Mouse (Mus musculus): Measurements from ENCODE around the gene Umod. TPM values are rescaled to one million over a fixed set of nuclear protein-coding genes. Genes with fewer than 3 reads are reported as not detected.

Umod gene
- total and polyA plus RNA-seq, 3 experiments: not detected

DNA sequence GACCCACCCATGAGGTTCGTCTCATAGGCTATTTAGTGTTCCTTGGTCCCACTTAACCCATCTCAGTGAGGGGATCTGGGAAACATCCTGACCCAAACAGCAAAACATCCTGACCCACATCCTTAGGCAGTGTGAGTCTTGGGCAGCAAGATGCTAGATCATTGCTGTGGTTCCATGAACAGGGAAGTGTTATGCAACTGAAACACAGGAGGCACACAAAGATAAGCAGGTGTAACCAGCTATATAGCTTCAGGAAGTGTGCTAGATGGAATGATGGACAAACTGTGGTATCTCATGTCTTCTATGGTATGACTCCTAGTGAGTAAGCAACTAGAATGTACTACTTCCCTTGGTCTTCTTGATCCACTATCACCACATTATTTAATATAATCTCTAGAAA, 37.1 kb downstream of the Umod start:
- Histone ChIP-seq H3K36me3 (replicated peaks in 1 of 2; ENCODE audit: control insufficient read depth in 1 of 2, insufficient read depth in 1 of 2, low read length in 1 of 2) (no peaks in the 10 kb centered on the region), H3K79me2 (replicated peaks; ENCODE audit: control insufficient read depth, extremely low read depth, insufficient read depth, poor library complexity, severe bottlenecking) (no peaks in the 10 kb centered on the region), H3K27me3 (replicated peaks) (peaks cover 48% of the 10 kb centered on the region), H3K4me1 (ENCODE audit: control insufficient read depth in 1 of 2, insufficient read depth in 2 of 2) (peaks cover 0 to 11% of the 10 kb centered on the region in 2 experiments; a peak in 2 of 4 replicates), H3K9ac (ENCODE audit: insufficient read depth, low read depth) (no peak overlapping the region), H3K27ac (ENCODE audit: insufficient read depth, low read depth) (no peak overlapping the region), H3K4me3 (replicated peaks in 1 of 3; ENCODE audit: low read depth in 2 of 3, low read length in 2 of 3, poor library complexity in 1 of 3) (no peak overlapping the region), H3K4me2 (ENCODE audit: insufficient read depth, low read depth, poor library complexity, severe bottlenecking) (no peak overlapping the region), H3K9me3 (replicated peaks; ENCODE audit: low read length) (no peaks in the 10 kb centered on the region)
- DNase-seq (ENCODE audit: extremely low read depth): no peak
- in situ Hi-C loops (cut with MboI; ENCODE audit: low pct_ligation_motif_present, low pct_unique_long_range_greater_than_20kb, low sequenced_read_pairs) (no loop called here), dilution Hi-C loops (cut with MboI; ENCODE audit: extremely low pct_ligation_motif_present, extremely low pct_unique_long_range_greater_than_20kb, low sequenced_read_pairs) (no loop called here)
- no peak for TF ChIP-seq ETS1 (conservative IDR thresholded peaks at IDR 0.05; ENCODE audit: low read depth, low read length)
- TF ChIP-seq NELFE (IDR thresholded peaks at IDR 0.05; ENCODE audit: low read depth, low read length): no peak

DNA sequence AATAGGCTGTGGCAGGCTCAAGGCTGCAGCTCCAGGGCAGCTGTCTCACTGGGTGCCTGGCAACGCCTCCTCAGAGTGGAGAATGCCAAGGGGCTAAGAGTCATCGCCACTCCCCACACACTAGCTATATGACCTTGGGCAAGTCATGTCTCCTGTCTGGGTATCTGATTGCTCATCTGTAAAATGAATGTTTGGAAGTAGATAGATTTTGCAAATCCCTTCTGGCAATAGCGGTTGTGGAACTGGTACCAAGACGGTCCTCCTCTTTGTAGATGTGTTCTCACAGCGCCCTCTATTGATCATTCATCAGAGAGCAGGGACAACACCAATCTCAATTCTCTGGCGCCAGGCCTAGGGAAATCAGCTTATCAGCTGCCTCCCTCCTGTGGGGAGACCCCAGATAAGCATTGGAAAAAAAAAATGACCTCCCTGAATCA, 51.9 kb downstream of the Umod start:
- dilution Hi-C loops (cut with MboI; ENCODE audit: extremely low pct_ligation_motif_present, extremely low pct_unique_long_range_greater_than_20kb, low sequenced_read_pairs): no loop called here
- DNase-seq (ENCODE audit: extremely low read depth): peak; percentile 61
- H3K27ac ChIP-seq (ENCODE audit: insufficient read depth, low read depth): no peak overlapping the region
- no peak overlapping the region for H3K4me2 ChIP-seq (ENCODE audit: insufficient read depth, low read depth, poor library complexity, severe bottlenecking)
- no peaks in the 10 kb centered on the region for H3K36me3 ChIP-seq (replicated peaks in 1 of 2; ENCODE audit: control insufficient read depth in 1 of 2, insufficient read depth in 1 of 2, low read length in 1 of 2)
- in situ Hi-C loops (cut with MboI; ENCODE audit: low pct_ligation_motif_present, low pct_unique_long_range_greater_than_20kb, low sequenced_read_pairs): loop anchor here (10.0 kb wide), 1 partner anchor 412 kb away; no protein-coding TSS in a partner anchor
- H3K4me1 ChIP-seq (ENCODE audit: control insufficient read depth in 1 of 2, insufficient read depth in 2 of 2): no peaks in the 10 kb centered on the region
- TF ChIP-seq CTCF (conservative IDR thresholded peaks at IDR 0.05 in 1 of 2, IDR thresholded peaks at IDR 0.05 in 1 of 2; ENCODE audit: low read depth in 2 of 2, low read length in 2 of 2): peak; percentile 63 to 85; a peak in 3 of 4 replicates
- peak; percentile 56 for TF ChIP-seq SMC3 (IDR thresholded peaks at IDR 0.05; ENCODE audit: low read depth, low read length)
- no peak for TF ChIP-seq ZC3H11A (IDR thresholded peaks at IDR 0.05; ENCODE audit: low read depth, low read length)
- TF ChIP-seq RAD21 (IDR thresholded peaks at IDR 0.05; ENCODE audit: low read depth, low read length): peak; percentile 86
- no peaks in the 10 kb centered on the region for H3K9me3 ChIP-seq (replicated peaks; ENCODE audit: low read length)
- H3K27me3 ChIP-seq (replicated peaks): peaks cover 72% of the 10 kb centered on the region
- no peak overlapping the region for H3K9ac ChIP-seq (ENCODE audit: insufficient read depth, low read depth)
- no peaks in the 10 kb centered on the region for H3K79me2 ChIP-seq (replicated peaks; ENCODE audit: control insufficient read depth, extremely low read depth, insufficient read depth, poor library complexity, severe bottlenecking)
- H3K4me3 ChIP-seq (replicated peaks in 1 of 3; ENCODE audit: low read depth in 2 of 3, low read length in 2 of 3, poor library complexity in 1 of 3): no peak overlapping the region

DNA sequence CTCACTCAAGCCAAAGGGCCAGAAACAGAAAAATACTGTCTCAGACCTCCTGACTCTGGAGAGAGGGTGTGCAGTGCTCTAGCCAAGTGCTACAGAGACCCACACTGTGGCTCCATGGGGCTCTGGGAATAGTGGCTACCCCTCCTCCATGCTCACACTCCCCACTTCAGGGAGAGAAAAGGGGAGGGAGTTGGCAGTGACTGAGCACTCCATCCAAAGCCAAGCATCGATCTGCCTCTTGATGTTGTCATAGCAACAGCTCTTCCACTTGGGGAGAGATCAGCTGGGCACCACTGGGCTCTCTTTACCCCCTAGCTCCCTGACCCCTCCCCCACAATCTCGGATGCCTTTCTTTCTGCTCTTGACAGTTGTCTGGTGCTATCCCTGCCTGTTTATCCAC, 58.4 kb downstream of the Umod start:
- Histone ChIP-seq H3K79me2 (replicated peaks; ENCODE audit: control insufficient read depth, extremely low read depth, insufficient read depth, poor library complexity, severe bottlenecking) (no peaks in the 10 kb centered on the region), H3K4me2 (ENCODE audit: insufficient read depth, low read depth, poor library complexity, severe bottlenecking) (no peak overlapping the region), H3K4me1 (ENCODE audit: control insufficient read depth in 1 of 2, insufficient read depth in 2 of 2) (no peaks in the 10 kb centered on the region), H3K9me3 (replicated peaks; ENCODE audit: low read length) (no peaks in the 10 kb centered on the region), H3K36me3 (replicated peaks in 1 of 2; ENCODE audit: control insufficient read depth in 1 of 2, insufficient read depth in 1 of 2, low read length in 1 of 2) (no peaks in the 10 kb centered on the region), H3K4me3 (replicated peaks in 1 of 3; ENCODE audit: low read depth in 2 of 3, low read length in 2 of 3, poor library complexity in 1 of 3) (no peak overlapping the region), H3K27me3 (replicated peaks) (peaks cover 69% of the 10 kb centered on the region), H3K27ac (ENCODE audit: insufficient read depth, low read depth) (no peak overlapping the region), H3K9ac (ENCODE audit: insufficient read depth, low read depth) (no peak overlapping the region)
- TF ChIP-seq MEF2A (IDR thresholded peaks at IDR 0.05; ENCODE audit: borderline replicate concordance, low read depth, low read length): no peak
- TF ChIP-seq PAX5 (IDR thresholded peaks at IDR 0.05; ENCODE audit: low read length): no peak
- TF ChIP-seq CHD2 (IDR thresholded peaks at IDR 0.05; ENCODE audit: low read length): no peak
- TF ChIP-seq ETS1 (conservative IDR thresholded peaks at IDR 0.05; ENCODE audit: low read depth, low read length): no peak
- no peak for TF ChIP-seq POLR2AphosphoS2 (IDR thresholded peaks at IDR 0.05; ENCODE audit: low read depth, low read length)
- no peak for TF ChIP-seq JUN (IDR thresholded peaks at IDR 0.05; ENCODE audit: insufficient read depth, low read depth, low read length)
- in situ Hi-C loops (cut with MboI; ENCODE audit: low pct_ligation_motif_present, low pct_unique_long_range_greater_than_20kb, low sequenced_read_pairs) (loop anchor here (10.0 kb wide), 1 partner anchor 406 kb away; no protein-coding TSS in a partner anchor), dilution Hi-C loops (cut with MboI; ENCODE audit: extremely low pct_ligation_motif_present, extremely low pct_unique_long_range_greater_than_20kb, low sequenced_read_pairs) (no loop called here)
- DNase-seq (ENCODE audit: extremely low read depth): no peak
